Mouse (Mus musculus): ENCODE data around the gene Rtcb. TPM values are rescaled to one million over a fixed set of nuclear protein-coding genes. Genes with fewer than 3 reads are reported as not detected.
A peak's percentile ranks its signal among the peaks of the same experiment; 100 is the strongest.

Gene Rtcb
- polyA plus RNA-seq, 1 experiment = 131 TPM

DNA sequence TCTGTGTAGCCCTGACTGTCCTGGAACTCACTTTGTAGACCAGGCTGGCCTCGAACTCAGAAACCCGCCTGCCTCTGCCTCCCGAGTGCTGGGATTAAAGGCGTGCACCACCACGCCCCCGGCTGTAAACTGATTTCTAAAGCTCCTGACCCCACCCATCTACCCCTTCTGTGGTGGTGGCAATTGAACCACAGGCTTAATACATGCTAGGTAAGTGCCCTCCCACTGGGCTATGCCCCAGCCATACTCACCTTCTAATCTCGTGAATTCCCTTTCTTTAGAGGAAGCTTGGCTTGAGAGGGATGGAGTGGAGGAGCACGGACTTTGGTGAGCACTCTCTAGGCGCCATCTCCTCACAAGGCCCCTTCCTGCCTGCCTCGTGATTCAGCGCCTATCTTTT, 27.7 kb downstream of the Rtcb start:
- Histone ChIP-seq H3ac (ENCODE audit: control insufficient read depth, insufficient read length) (no peak overlapping the region), H3K79me2 (ENCODE audit: control insufficient read depth, insufficient read depth) (no peaks in the 10 kb centered on the region), H3K27me3 (ENCODE audit: control insufficient read depth, insufficient read depth, insufficient read length) (peaks cover 10% of the 10 kb centered on the region), H3K4me3 (no peak overlapping the region), H3K36me3 (ENCODE audit: control insufficient read depth, insufficient read depth) (no peaks in the 10 kb centered on the region), H3K4me2 (ENCODE audit: low read depth) (no peak overlapping the region)
- no peak for TF ChIP-seq USF1 (IDR thresholded peaks at IDR 0.05; ENCODE audit: low read depth)
- TF ChIP-seq CEBPB (IDR thresholded peaks at IDR 0.05; ENCODE audit: insufficient read depth, poor library complexity, severe bottlenecking) = no peak
- TF ChIP-seq TCF3 (IDR thresholded peaks at IDR 0.05; ENCODE audit: insufficient read length, low read depth) = no peak
- no peak for TF ChIP-seq MYOD1 (IDR thresholded peaks at IDR 0.05; ENCODE audit: control insufficient read depth in 1 of 3, insufficient read length in 2 of 3, low read depth in 2 of 3)
- no peak for TF ChIP-seq E2F4 (IDR thresholded peaks at IDR 0.05; ENCODE audit: insufficient read depth)
- no peak for TF ChIP-seq SRF (IDR thresholded peaks at IDR 0.05; ENCODE audit: control insufficient read depth, insufficient read length, low read depth)
- TF ChIP-seq POLR2A (IDR thresholded peaks at IDR 0.05; ENCODE audit: insufficient read length, low read depth) = no peak
- no peak for TF ChIP-seq MYOG (IDR thresholded peaks at IDR 0.05; ENCODE audit: control insufficient read depth in 1 of 3, insufficient read depth in 1 of 3, insufficient read length in 2 of 3, low read depth in 2 of 3)
- TF ChIP-seq POLR2AphosphoS2 (IDR thresholded peaks at IDR 0.05; ENCODE audit: insufficient read length, low read depth) = no peak
- no peak for TF ChIP-seq MAX (IDR thresholded peaks at IDR 0.05; ENCODE audit: low read depth)
- TF ChIP-seq TCF12 (IDR thresholded peaks at IDR 0.05; ENCODE audit: insufficient read depth, poor library complexity, severe bottlenecking) = no peak
- no peak for TF ChIP-seq REST (IDR thresholded peaks at IDR 0.05; ENCODE audit: insufficient read depth, insufficient read length)

DNA sequence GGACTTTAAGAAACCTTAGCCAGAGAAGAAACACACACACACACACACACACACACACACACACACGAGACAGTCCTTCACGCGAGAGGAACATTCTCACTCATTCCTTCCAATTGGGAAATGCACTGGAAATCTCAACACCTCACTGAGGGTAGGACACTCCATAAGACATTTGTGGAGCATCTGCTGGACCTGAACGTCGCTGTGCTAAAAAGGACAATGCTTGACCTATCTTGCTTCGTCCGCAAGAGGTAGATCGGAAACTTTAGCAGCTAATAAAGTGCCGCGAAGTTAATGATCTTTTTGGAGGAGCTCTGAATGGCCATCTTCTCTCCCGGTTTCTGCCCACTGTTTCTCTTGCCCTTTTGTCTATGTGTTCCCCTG, 28.4 kb downstream of the Rtcb start:
- TF ChIP-seq SRF (IDR thresholded peaks at IDR 0.05; ENCODE audit: control insufficient read depth, insufficient read length, low read depth) (no peak), MYOG (IDR thresholded peaks at IDR 0.05; ENCODE audit: control insufficient read depth in 1 of 3, insufficient read depth in 1 of 3, insufficient read length in 2 of 3, low read depth in 2 of 3) (no peak), E2F4 (IDR thresholded peaks at IDR 0.05; ENCODE audit: insufficient read depth) (no peak), MAX (IDR thresholded peaks at IDR 0.05; ENCODE audit: low read depth) (no peak), USF1 (IDR thresholded peaks at IDR 0.05; ENCODE audit: low read depth) (no peak), REST (IDR thresholded peaks at IDR 0.05; ENCODE audit: insufficient read depth, insufficient read length) (no peak), CEBPB (IDR thresholded peaks at IDR 0.05; ENCODE audit: insufficient read depth, poor library complexity, severe bottlenecking) (no peak), MYOD1 (IDR thresholded peaks at IDR 0.05; ENCODE audit: control insufficient read depth in 1 of 3, insufficient read length in 2 of 3, low read depth in 2 of 3) (no peak), TCF12 (IDR thresholded peaks at IDR 0.05; ENCODE audit: insufficient read depth, poor library complexity, severe bottlenecking) (no peak), TCF3 (IDR thresholded peaks at IDR 0.05; ENCODE audit: insufficient read length, low read depth) (no peak), POLR2A (IDR thresholded peaks at IDR 0.05; ENCODE audit: insufficient read length, low read depth) (no peak), POLR2AphosphoS2 (IDR thresholded peaks at IDR 0.05; ENCODE audit: insufficient read length, low read depth) (no peak)
- H3K36me3 ChIP-seq (ENCODE audit: control insufficient read depth, insufficient read depth) = no peaks in the 10 kb centered on the region
- H3K4me3 ChIP-seq = no peak overlapping the region
- no peaks in the 10 kb centered on the region for H3K79me2 ChIP-seq (ENCODE audit: control insufficient read depth, insufficient read depth)
- H3K27me3 ChIP-seq (ENCODE audit: control insufficient read depth, insufficient read depth, insufficient read length) = peaks cover 14% of the 10 kb centered on the region
- H3ac ChIP-seq (ENCODE audit: control insufficient read depth, insufficient read length) = no peak overlapping the region
- H3K4me2 ChIP-seq (ENCODE audit: low read depth) = no peak overlapping the region

DNA sequence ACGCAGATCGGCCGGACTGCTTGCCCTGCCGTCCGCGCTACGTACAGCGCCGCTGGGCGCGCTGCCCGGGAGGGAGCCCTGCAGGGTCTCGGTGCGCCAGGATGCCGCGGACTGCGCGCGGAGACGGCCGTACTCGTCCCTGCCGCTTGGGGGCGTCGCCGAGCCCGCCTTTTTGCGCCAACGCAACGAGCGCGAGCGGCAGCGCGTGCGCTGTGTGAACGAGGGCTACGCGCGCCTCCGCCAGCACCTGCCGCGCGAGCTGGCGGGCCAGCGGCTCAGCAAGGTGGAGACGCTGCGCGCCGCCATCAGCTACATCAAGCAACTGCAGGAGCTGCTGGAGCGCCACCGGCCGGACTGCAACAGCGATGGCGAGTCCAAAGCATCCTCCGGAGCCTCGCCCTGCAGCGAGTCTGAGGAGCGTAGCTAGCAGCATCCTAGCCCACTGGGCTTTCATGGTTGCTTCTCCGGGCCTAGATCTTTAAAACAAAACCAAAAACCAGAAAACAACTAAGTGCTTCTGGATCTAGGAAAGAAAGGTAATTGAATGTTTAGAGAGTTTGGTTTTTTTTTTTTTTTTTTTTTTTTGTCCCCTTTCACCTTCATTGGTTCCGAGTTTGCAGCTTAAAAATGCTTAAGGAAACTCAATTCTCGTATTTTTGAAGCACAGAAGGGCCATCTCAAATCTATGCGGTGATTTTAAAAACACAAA, 29.0 kb downstream of the Rtcb start:
- Histone ChIP-seq H3K4me2 (ENCODE audit: low read depth) (peak overlapping the region; percentile 53), H3K36me3 (ENCODE audit: control insufficient read depth, insufficient read depth) (no peaks in the 10 kb centered on the region), H3K27me3 (ENCODE audit: control insufficient read depth, insufficient read depth, insufficient read length) (peaks cover 20% of the 10 kb centered on the region), H3K4me3 (no peak overlapping the region), H3K79me2 (ENCODE audit: control insufficient read depth, insufficient read depth) (no peaks in the 10 kb centered on the region), H3ac (ENCODE audit: control insufficient read depth, insufficient read length) (no peak overlapping the region)
- TF ChIP-seq E2F4 (IDR thresholded peaks at IDR 0.05; ENCODE audit: insufficient read depth) = no peak
- TF ChIP-seq REST (IDR thresholded peaks at IDR 0.05; ENCODE audit: insufficient read depth, insufficient read length) = no peak
- TF ChIP-seq TCF3 (IDR thresholded peaks at IDR 0.05; ENCODE audit: insufficient read length, low read depth) = no peak
- no peak for TF ChIP-seq MYOD1 (IDR thresholded peaks at IDR 0.05; ENCODE audit: control insufficient read depth in 1 of 3, insufficient read length in 2 of 3, low read depth in 2 of 3)
- no peak for TF ChIP-seq MAX (IDR thresholded peaks at IDR 0.05; ENCODE audit: low read depth)
- no peak for TF ChIP-seq MYOG (IDR thresholded peaks at IDR 0.05; ENCODE audit: control insufficient read depth in 1 of 3, insufficient read depth in 1 of 3, insufficient read length in 2 of 3, low read depth in 2 of 3)
- TF ChIP-seq USF1 (IDR thresholded peaks at IDR 0.05; ENCODE audit: low read depth) = no peak
- no peak for TF ChIP-seq CEBPB (IDR thresholded peaks at IDR 0.05; ENCODE audit: insufficient read depth, poor library complexity, severe bottlenecking)
- TF ChIP-seq POLR2A (IDR thresholded peaks at IDR 0.05; ENCODE audit: insufficient read length, low read depth) = no peak
- TF ChIP-seq POLR2AphosphoS2 (IDR thresholded peaks at IDR 0.05; ENCODE audit: insufficient read length, low read depth) = no peak
- no peak for TF ChIP-seq SRF (IDR thresholded peaks at IDR 0.05; ENCODE audit: control insufficient read depth, insufficient read length, low read depth)
- TF ChIP-seq TCF12 (IDR thresholded peaks at IDR 0.05; ENCODE audit: insufficient read depth, poor library complexity, severe bottlenecking) = no peak

DNA sequence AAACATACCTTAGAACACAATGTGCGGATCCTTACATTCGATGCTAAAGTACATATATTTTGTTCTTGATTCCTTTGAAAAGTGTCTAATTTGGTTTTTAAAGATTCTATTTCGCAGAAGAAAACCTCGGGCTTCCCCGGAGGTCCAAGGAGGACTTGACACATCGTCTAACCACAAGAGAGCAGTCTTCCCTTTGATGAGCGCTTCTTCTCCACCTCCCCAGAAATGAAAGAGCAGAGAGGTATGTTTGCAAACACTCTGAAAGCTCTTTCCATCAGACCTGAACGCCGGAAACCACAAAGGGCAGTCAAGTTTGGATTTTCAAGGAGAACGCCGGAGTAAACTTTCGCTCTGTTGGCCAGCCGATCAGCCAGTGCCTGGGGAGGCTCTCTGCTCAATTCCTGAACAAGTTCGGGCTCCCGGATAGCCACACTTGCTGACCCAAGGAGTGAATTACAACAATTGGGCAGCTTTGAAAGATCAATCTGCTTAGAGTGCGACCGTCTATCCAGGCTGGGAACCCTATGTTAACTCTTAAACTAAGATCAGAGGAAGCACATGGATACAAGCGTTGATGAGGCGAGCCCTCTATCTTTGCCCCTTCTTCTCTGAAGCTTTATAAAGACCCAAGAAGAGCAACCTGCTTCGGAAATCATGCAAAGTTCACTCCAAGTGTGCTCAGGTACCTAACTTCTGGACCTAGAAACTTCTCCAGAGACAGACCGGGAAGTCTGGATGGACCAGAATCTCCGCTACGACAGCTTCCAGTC, 29.8 kb downstream of the Rtcb start, which contains the start of gene Ascl4:
Gene Ascl4, plus strand, starts transcription at position 6 of the 770 bp plus-strand sequence.
- Histone ChIP-seq H3K4me2 (ENCODE audit: low read depth) (peak within 1 kb of the TSS; percentile 53), H3K4me3 (no peak within 1 kb of the TSS), H3K27me3 (ENCODE audit: control insufficient read depth, insufficient read depth, insufficient read length) (peaks cover 27% of the 10 kb centered on the region), H3K36me3 (ENCODE audit: control insufficient read depth, insufficient read depth) (no peaks in the 10 kb centered on the region), H3K79me2 (ENCODE audit: control insufficient read depth, insufficient read depth) (no peaks in the 10 kb centered on the region), H3ac (ENCODE audit: control insufficient read depth, insufficient read length) (no peak within 1 kb of the TSS)
- no peak for TF ChIP-seq POLR2A (IDR thresholded peaks at IDR 0.05; ENCODE audit: insufficient read length, low read depth)
- no peak for TF ChIP-seq MAX (IDR thresholded peaks at IDR 0.05; ENCODE audit: low read depth)
- no peak for TF ChIP-seq REST (IDR thresholded peaks at IDR 0.05; ENCODE audit: insufficient read depth, insufficient read length)
- TF ChIP-seq USF1 (IDR thresholded peaks at IDR 0.05; ENCODE audit: low read depth) = no peak
- no peak for TF ChIP-seq TCF3 (IDR thresholded peaks at IDR 0.05; ENCODE audit: insufficient read length, low read depth)
- TF ChIP-seq SRF (IDR thresholded peaks at IDR 0.05; ENCODE audit: control insufficient read depth, insufficient read length, low read depth) = no peak
- TF ChIP-seq E2F4 (IDR thresholded peaks at IDR 0.05; ENCODE audit: insufficient read depth) = no peak
- no peak for TF ChIP-seq MYOG (IDR thresholded peaks at IDR 0.05; ENCODE audit: control insufficient read depth in 1 of 3, insufficient read depth in 1 of 3, insufficient read length in 2 of 3, low read depth in 2 of 3)
- no peak for TF ChIP-seq MYOD1 (IDR thresholded peaks at IDR 0.05; ENCODE audit: control insufficient read depth in 1 of 3, insufficient read length in 2 of 3, low read depth in 2 of 3)
- no peak for TF ChIP-seq CEBPB (IDR thresholded peaks at IDR 0.05; ENCODE audit: insufficient read depth, poor library complexity, severe bottlenecking)
- no peak for TF ChIP-seq POLR2AphosphoS2 (IDR thresholded peaks at IDR 0.05; ENCODE audit: insufficient read length, low read depth)
- no peak for TF ChIP-seq TCF12 (IDR thresholded peaks at IDR 0.05; ENCODE audit: insufficient read depth, poor library complexity, severe bottlenecking)
